In genomic region chr12:109445499-109446235, GRCm38 (mm10) we compare ENCODE assay signal across 9 mouse cellular contexts. TPM values are rescaled to one million over a fixed set of nuclear protein-coding genes. Genes with fewer than 3 reads are reported as not detected.
DNase-seq lines count a peak whose midpoint lies in the region; ATAC-seq and TF ChIP-seq lines count a peak whose summit lies in the region.
"Had no signal": no experiment of that assay in that cellular context is flagged by ENCODE, and none has a peak within 500 bp of the region (broad histone marks: within the 10 kb centered on the region; RNA-seq: fewer than 3 reads in every experiment).

No protein-coding gene starts in this region.

- peak; percentile 27; the same call in 1 of the 2 replicates for TF ChIP-seq CTCF in liver, postnatal 0 days (IDR thresholded peaks at IDR 0.05; ENCODE audit: low read depth)

- H3K9ac ChIP-seq in liver, postnatal 0 days (replicated peaks), result no peak overlapping the region

- 0 out of 2 replicates have a peak, but pooled peaks cover 10% of the 10 kb centered on the region for H3K27me3 ChIP-seq in liver, postnatal 0 days (ENCODE audit: insufficient read depth, low read length)

- H3K36me3 ChIP-seq in liver, postnatal 0 days (replicated peaks; ENCODE audit: insufficient read depth, low read length), result no peaks in the 10 kb centered on the region

- 0 out of 2 replicates have a peak overlapping the region, but pooled peaks have one; percentile 17 for H3K4me3 ChIP-seq in liver, postnatal 0 days (ENCODE audit: low read depth, low read length)

- H3K4me1 ChIP-seq in liver, postnatal 0 days (ENCODE audit: insufficient read depth), result peaks cover 25% of the 10 kb centered on the region

- H3K27ac ChIP-seq in liver, postnatal 0 days (ENCODE audit: low read depth), result no peak overlapping the region

- WGBS in liver, postnatal 0 days (ENCODE audit: insufficient replicate concordance), result 24% methylated on average over 19 of the region's 19 CpGs

- peak overlapping the region; percentile 56 for H3K4me2 ChIP-seq in liver, postnatal 0 days (ENCODE audit: low read depth, low read length)

- peak; percentile 19 for DNase-seq in kidney, postnatal 14 days
- no peak for DNase-seq in kidney, postnatal 25 days
- DNase-seq in embryo, embryonic 11 days, result peak; percentile 78
- DNase-seq in heart, postnatal 4 days, result peak; percentile 37
- no peak for DNase-seq in liver, postnatal 0 days
- DNase-seq in right cerebral cortex, postnatal 4 days, result peak; percentile 37
- no peak for DNase-seq in ovary, postnatal 36 days (ENCODE audit: low spot score)
- DNase-seq in ovary, postnatal 10 days (ENCODE audit: low spot score), result no peak

- ATAC-seq in liver, postnatal 0 days, result no peak

- no peak for TF ChIP-seq EP300 in liver, postnatal 0 days (IDR thresholded peaks at IDR 0.05; ENCODE audit: low read depth)

- no peaks in the 10 kb centered on the region for H3K9me3 ChIP-seq in liver, postnatal 0 days (ENCODE audit: low read length)

RNA-seq across cellular contexts. Expression of gene Dlk1, which starts 7.0 kb away (rescaled TPM):
- total RNA-seq in heart, postnatal 4 days (2021), result 10 to 100 TPM; 66.1 to 72.8 TPM
- 50.7 and 52.1 TPM in 2 replicates for polyA plus RNA-seq in liver, postnatal 0 days (2015; fragmentation: Nextera tagmentation; extraction: Ambion mirVana)
- total RNA-seq: hematopoietic stem cell, adult 5-6 weeks had no signal

Comparison
In these comparisons a context has a peak if more than half of its experiments do, and no peak if none do; other contexts are left out.
1. DNase-seq: peak in kidney, postnatal 14 days (single experiment), embryo, embryonic 11 days (single experiment), heart, postnatal 4 days (single experiment) and right cerebral cortex, postnatal 4 days (single experiment); none in kidney, postnatal 25 days (0 of 2), liver, postnatal 0 days (single experiment), ovary, postnatal 36 days (single experiment) and ovary, postnatal 10 days (single experiment).